Mouse (Mus musculus) midbrain, postnatal 0 days (tissue): ENCODE results near the gene 5430419D17Rik. TPM values are rescaled to one million over a fixed set of nuclear protein-coding genes. Genes with fewer than 3 reads are reported as not detected.
A peak's percentile ranks its signal among the peaks of the same experiment; 100 is the strongest.

ENCODE experiments used
- ATAC-seq: fragments of 200-750 bp; cut with Nextera tagmentation; 2 replicates; pipeline ENCODE4 v1.8.0; 2017; ENCODE audit warnings: moderate number of reproducible peaks, mild to moderate bottlenecking, moderate TSS enrichment, moderate library complexity; ENCODE audit not compliant: low FRiP score
- DNase-seq: peaks from one replicate; pipeline ENCODE4 v3.0.0-alpha.2; 2015; ENCODE audit warnings: low spot score
- H3K27ac ChIP-seq: fragments of 300-500 bp; sonication (generic); 2 replicates; pipeline ENCODE4 v1.5.1; 2014; ENCODE audit warnings: low read depth, mild to moderate bottlenecking, low read length, mixed read lengths
- H3K27me3 ChIP-seq: fragments of 300-500 bp; sonication (generic); 2 replicates; pipeline ENCODE4 v1.6.1; 2014; ENCODE audit warnings: low read length, control low read depth, mixed read lengths; ENCODE audit not compliant: insufficient read depth
- H3K36me3 ChIP-seq: fragments of 300-500 bp; sonication (generic); 2 replicates; pipeline ENCODE4 v1.6.1; 2014; ENCODE audit warnings: low read length, control low read depth, mixed read lengths; ENCODE audit not compliant: insufficient read depth
- H3K4me1 ChIP-seq: fragments of 300-500 bp; sonication (generic); 2 replicates; pipeline ENCODE4 v1.6.1; 2014; ENCODE audit warnings: mild to moderate bottlenecking, control low read depth, antibody characterized with exemption, low read length, mixed read lengths; ENCODE audit not compliant: insufficient read depth
- H3K4me2 ChIP-seq: fragments of 300-500 bp; sonication (generic); 2 replicates; pipeline ENCODE4 v1.6.1; 2014; ENCODE audit warnings: low read depth, mild to moderate bottlenecking, low read length, mixed read lengths; ENCODE audit not compliant: poor library complexity, severe bottlenecking
- H3K4me3 ChIP-seq: fragments of 300-500 bp; sonication (generic); 2 replicates; pipeline ENCODE4 v1.5.1; 2014; ENCODE audit warnings: low read depth, mild to moderate bottlenecking, low read length, moderate library complexity
- H3K9ac ChIP-seq: fragments of 300-500 bp; sonication (generic); replicated peaks from 2 replicates; pipeline ENCODE4 v1.6.1; 2014; ENCODE audit warnings: mild to moderate bottlenecking, low read length, moderate library complexity, mixed read lengths; ENCODE audit not compliant: poor library complexity, severe bottlenecking
- H3K9me3 ChIP-seq: fragments of 300-500 bp; sonication (generic); 2 replicates; pipeline ENCODE4 v1.6.1; 2016; ENCODE audit warnings: low read length, control low read depth
- CTCF ChIP-seq: IDR thresholded peaks from 2 replicates; pipeline ENCODE4 v1.5.1; 2016; ENCODE audit warnings: antibody characterized with exemption, mild to moderate bottlenecking
- WGBS: fragments of 180-500 bp; shearing (Covaris S2); extraction: QIAGEN DNeasy Blood & Tissue Kit; methylation state at CpG from one replicate; pipeline ENCODE4 v1.1.7; 2014; 5-methylcytosine and 5-hydroxymethylcytosine counted together
- polyA plus RNA-seq: library from polyadenylated mRNA; unstranded; fragments of >200 nt; fragmentation: Nextera tagmentation; extraction: Ambion mirVana; gene quantifications from 2 replicates; pipeline ENCODE4 v1.2.1, GENCODE M21; 2015
- total RNA-seq: library from RNA; depleted of rRNA; stranded (reverse); fragments of >200 nt; gene quantifications from 2 replicates; pipeline ENCODE4 v1.2.3, GENCODE M21; 2014; rRNA removed

The 5430419D17Rik gene
- total and polyA plus RNA-seq, 2 experiments from 2014 or later, result under 0.01 TPM; not detected in 1

GRCm38 (mm10) chr7:131331688-131332087 lies 157.5 kb downstream of the 5430419D17Rik start:
- 77% methylated on average over 2 of the region's 2 CpGs for WGBS
- ATAC-seq, result no peak

GRCm38 (mm10) chr7:131333564-131333963 lies 159.4 kb downstream of the 5430419D17Rik start, which contains the start of gene Fam24a:
Gene Fam24a, plus strand, starts transcription at chr7:131333864.
- no peak within 1 kb of the TSS for H3K4me3 ChIP-seq
- no peak within 1 kb of the TSS for H3K4me2 ChIP-seq
- no peak within 1 kb of the TSS for H3K9ac ChIP-seq
- ATAC-seq (no peak), DNase-seq (no peak)
- no peaks in the 10 kb centered on the region for H3K9me3 ChIP-seq
- H3K27me3 ChIP-seq, result no peaks in the 10 kb centered on the region
- TF ChIP-seq CTCF, result no peak
- H3K4me1 ChIP-seq, result no peaks in the 10 kb centered on the region
- 52% methylated on average over 1 of the region's 1 CpGs for WGBS
- no peak within 1 kb of the TSS for H3K27ac ChIP-seq
- peaks cover 4% of the 10 kb centered on the region; the same call in 1 of the 2 replicates for H3K36me3 ChIP-seq

More at GRCm38 (mm10) chr7:131331688-131332087, 157.5 kb downstream of the 5430419D17Rik start:
- Histone ChIP-seq H3K9me3 (no peaks in the 10 kb centered on the region), H3K36me3 (no peaks in the 10 kb centered on the region), H3K9ac (no peak overlapping the region), H3K4me1 (no peaks in the 10 kb centered on the region), H3K4me2 (no peak overlapping the region), H3K4me3 (no peak overlapping the region), H3K27me3 (no peaks in the 10 kb centered on the region), H3K27ac (no peak overlapping the region)
- no peak for TF ChIP-seq CTCF
- no peak for DNase-seq

GRCm38 (mm10) chr7:131337502-131338068 lies 163.4 kb downstream of the 5430419D17Rik start:
- Histone ChIP-seq H3K27ac (no peak overlapping the region), H3K27me3 (no peaks in the 10 kb centered on the region), H3K4me2 (no peak overlapping the region), H3K9ac (no peak overlapping the region), H3K4me3 (no peak overlapping the region), H3K4me1 (no peaks in the 10 kb centered on the region), H3K9me3 (no peaks in the 10 kb centered on the region), H3K36me3 (peaks cover 15% of the 10 kb centered on the region)
- ATAC-seq (no peak), DNase-seq (no peak)
- TF ChIP-seq CTCF, result no peak
- WGBS, result 41% methylated on average over 8 of the region's 8 CpGs

- H3K4me1 ChIP-seq, result no peaks in the 10 kb centered on the region
- TF ChIP-seq CTCF, result no peak
- no peaks in the 10 kb centered on the region for H3K27me3 ChIP-seq
- ATAC-seq, result no peak
- peak; percentile 27 for DNase-seq
- H3K9me3 ChIP-seq, result no peaks in the 10 kb centered on the region
- H3K9ac ChIP-seq, result no peak overlapping the region
- H3K36me3 ChIP-seq, result peaks cover 24% of the 10 kb centered on the region
- H3K4me3 ChIP-seq, result no peak overlapping the region
- no peak overlapping the region for H3K27ac ChIP-seq
- WGBS, result 70% methylated on average over 7 of the region's 7 CpGs
- no peak overlapping the region for H3K4me2 ChIP-seq
These were observed 171.8 kb downstream of the 5430419D17Rik start for GRCm38 (mm10) chr7:131345856-131346541.

Other genes with a start within 250 kb of the 5430419D17Rik start
- 23.5 and 31.8 TPM in 2 replicates for gene Htra1, start 238.3 kb upstream of the 5430419D17Rik start, total RNA-seq
- 32.9 and 33.3 TPM in 2 replicates for gene Htra1, start 238.3 kb upstream of the 5430419D17Rik start, polyA plus RNA-seq
- 0.05 TPM in 1 of 2 replicates, not detected in the other for gene Dmbt1, start 142.3 kb upstream of the 5430419D17Rik start, total RNA-seq
- 0.14 and 0.16 TPM in 2 replicates for gene Dmbt1, start 142.3 kb upstream of the 5430419D17Rik start, polyA plus RNA-seq
- gene 4933402N03Rik, start 28.1 kb upstream of the 5430419D17Rik start, total RNA-seq, result not detected in 2 replicates
- gene 4933402N03Rik, start 28.1 kb upstream of the 5430419D17Rik start, polyA plus RNA-seq, result not detected in 2 replicates
- gene Cuzd1, start 147.9 kb downstream of the 5430419D17Rik start, total RNA-seq, result not detected in 2 replicates
- 0.06 and 0.07 TPM in 2 replicates for gene Cuzd1, start 147.9 kb downstream of the 5430419D17Rik start, polyA plus RNA-seq
- gene Fam24b, start 155.1 kb downstream of the 5430419D17Rik start, total RNA-seq, result not detected in 2 replicates
- not detected in 2 replicates for gene Fam24b, start 155.1 kb downstream of the 5430419D17Rik start, polyA plus RNA-seq
- gene Fam24a, start 159.5 kb downstream of the 5430419D17Rik start, total RNA-seq, result not detected in 2 replicates
- gene Fam24a, start 159.5 kb downstream of the 5430419D17Rik start, polyA plus RNA-seq, result 0.66 TPM in 1 of 2 replicates, not detected in the other
- 16.2 and 28.7 TPM in 2 replicates for gene 2310057M21Rik, start 188.4 kb downstream of the 5430419D17Rik start, total RNA-seq
- 24.9 and 28.1 TPM in 2 replicates for gene 2310057M21Rik, start 188.4 kb downstream of the 5430419D17Rik start, polyA plus RNA-seq
- 36.6 and 44.5 TPM in 2 replicates for gene Pstk, start 196.7 kb downstream of the 5430419D17Rik start, total RNA-seq
- gene Pstk, start 196.7 kb downstream of the 5430419D17Rik start, polyA plus RNA-seq, result 54.3 and 55.0 TPM in 2 replicates
- gene Ikzf5, start 236.1 kb downstream of the 5430419D17Rik start, total RNA-seq, result 11.8 and 19.9 TPM in 2 replicates
- gene Ikzf5, start 236.1 kb downstream of the 5430419D17Rik start, polyA plus RNA-seq, result 9.5 and 10.8 TPM in 2 replicates
- gene Acadsb, start 236.2 kb downstream of the 5430419D17Rik start, total RNA-seq, result 36.2 and 47.2 TPM in 2 replicates
- gene Acadsb, start 236.2 kb downstream of the 5430419D17Rik start, polyA plus RNA-seq, result 73.2 and 78.7 TPM in 2 replicates